Mouse (Mus musculus): ENCODE data around the gene Slc5a5.

DNA sequence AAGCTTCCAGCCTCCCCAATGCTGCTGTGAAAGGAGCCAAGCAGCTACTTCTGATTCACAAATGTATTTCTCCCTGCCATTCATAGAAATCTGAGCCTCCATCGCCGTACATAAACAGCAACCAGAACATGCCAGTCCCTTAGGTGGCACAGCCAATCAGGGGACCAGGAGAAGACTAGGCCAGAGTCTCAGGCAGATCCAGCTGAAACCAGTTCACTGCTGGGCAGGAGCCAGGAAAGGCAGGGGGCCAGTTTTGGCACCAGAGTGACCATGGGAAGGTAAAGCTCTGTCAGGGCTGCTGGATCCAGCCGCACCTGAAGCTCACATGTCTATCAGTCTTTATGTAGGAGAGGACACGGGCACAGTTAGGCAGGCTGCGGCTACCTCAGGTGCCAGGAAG, 1.9 kb downstream of the Slc5a5 start:
- no peak for TF ChIP-seq CTCF (IDR thresholded peaks at IDR 0.05; ENCODE audit: borderline replicate concordance, insufficient read depth, low read depth, low read length)
- no peak for TF ChIP-seq POLR2A (IDR thresholded peaks at IDR 0.05; ENCODE audit: borderline replicate concordance, insufficient read depth, low read length)
